ENCODE assay signal across 8 mouse cellular contexts in genomic region chr17:45548541-45549512, GRCm38 (mm10). TPM values are rescaled to one million over a fixed set of nuclear protein-coding genes. Genes with fewer than 3 reads are reported as not detected.
DNase-seq lines count a peak whose midpoint lies in the region; ATAC-seq and TF ChIP-seq lines count a peak whose summit lies in the region.

No protein-coding gene starts in this region.

- H3K27me3 ChIP-seq in heart, adult 2 months (ENCODE audit: control insufficient read depth, insufficient read depth, low read length) = peaks cover 27% of the 10 kb centered on the region
- peaks cover 6% of the 10 kb centered on the region for H3K27me3 ChIP-seq in CH12.LX (replicated peaks)
- H3K27me3 ChIP-seq in hindbrain, embryonic 14.5 days (ENCODE audit: control insufficient read depth, insufficient read depth, low read length) = peaks cover 31% of the 10 kb centered on the region
- H3K27me3 ChIP-seq in midbrain, embryonic 10.5 days (ENCODE audit: low read depth, poor library complexity, severe bottlenecking) = peaks cover 58% of the 10 kb centered on the region
- H3K27me3 ChIP-seq in thymus, adult 2 months (ENCODE audit: control insufficient read depth, insufficient read depth, low read length) = no peaks in the 10 kb centered on the region

- ATAC-seq in hindbrain, embryonic 14.5 days (ENCODE audit: low FRiP score) = peak; percentile 67

- peak; percentile 26 for TF ChIP-seq CTCF in heart, adult 2 months (IDR thresholded peaks at IDR 0.05)
- peak in 1 of 2 experiments; percentile 34; a peak in 2 of 4 replicates for TF ChIP-seq CTCF in CH12.LX (conservative IDR thresholded peaks at IDR 0.05 in 1 of 2, IDR thresholded peaks at IDR 0.05 in 1 of 2; ENCODE audit: low read depth in 2 of 2, low read length in 2 of 2)
- no peak for TF ChIP-seq CTCF in thymus, adult 2 months (IDR thresholded peaks at IDR 0.05; ENCODE audit: borderline replicate concordance, control insufficient read depth, extremely low read depth, insufficient read depth, low read length, poor library complexity)

- H3K79me2 ChIP-seq in heart, adult 2 months (replicated peaks; ENCODE audit: control insufficient read depth, insufficient read depth, low read length) = no peaks in the 10 kb centered on the region
- H3K79me2 ChIP-seq in CH12.LX (replicated peaks; ENCODE audit: control insufficient read depth, extremely low read depth, insufficient read depth, poor library complexity, severe bottlenecking) = no peaks in the 10 kb centered on the region

- TF ChIP-seq RAD21 in CH12.LX (IDR thresholded peaks at IDR 0.05; ENCODE audit: low read depth, low read length) = no peak

- no peak for TF ChIP-seq EP300 in heart, adult 2 months (IDR thresholded peaks at IDR 0.05; ENCODE audit: insufficient read depth, low read depth, low read length)
- TF ChIP-seq EP300 in CH12.LX (IDR thresholded peaks at IDR 0.05; ENCODE audit: low read length) = no peak

- TF ChIP-seq POLR2A in heart, adult 2 months (IDR thresholded peaks at IDR 0.05; ENCODE audit: insufficient read depth, low read depth, low read length) = no peak
- TF ChIP-seq POLR2A in CH12.LX (IDR thresholded peaks at IDR 0.05; ENCODE audit: low read depth, low read length) = no peak
- no peak for TF ChIP-seq POLR2A in thymus, adult 2 months (IDR thresholded peaks at IDR 0.05; ENCODE audit: control insufficient read depth, extremely low read depth, insufficient read depth, low read length, poor library complexity)

- WGBS in heart, adult 2 months = 5% methylated on average over 52 of the region's 68 CpGs
- 3% methylated on average over 43 of the region's 68 CpGs for WGBS in hindbrain, embryonic 14.5 days
- 2% methylated on average over 52 of the region's 68 CpGs for WGBS in midbrain, embryonic 10.5 days
- WGBS in thymus, adult 2 months = 5% methylated on average over 60 of the region's 68 CpGs

- no peak for DNase-seq in heart, adult 2 months
- no peak for DNase-seq in heart, adult 18-20 months
- peak; percentile 13 for DNase-seq in CH12.LX (ENCODE audit: extremely low read depth)
- DNase-seq in cerebellum, postnatal 25 days = peak; percentile 79 to 85
- peak; percentile 67 for DNase-seq in hindbrain, embryonic 14.5 days (ENCODE audit: low spot score)
- peak; percentile 75 for DNase-seq in midbrain, embryonic 10.5 days (ENCODE audit: low spot score)
- DNase-seq in thymus, adult 2 months = peak; percentile 63
- no peak for DNase-seq in adrenal gland, postnatal 4 days (ENCODE audit: low spot score in 2 of 2)

- H3K4me2 ChIP-seq in CH12.LX (ENCODE audit: insufficient read depth, low read depth, poor library complexity, severe bottlenecking) = no peak overlapping the region
- H3K4me2 ChIP-seq in hindbrain, embryonic 14.5 days (replicated peaks) = peak overlapping the region; percentile 59

- peak overlapping the region; percentile 46 for H3K4me3 ChIP-seq in heart, adult 2 months
- no peak overlapping the region for H3K4me3 ChIP-seq in CH12.LX (replicated peaks in 1 of 3; ENCODE audit: low read depth in 2 of 3, low read length in 2 of 3, poor library complexity in 1 of 3)
- peak overlapping the region; percentile 90 for H3K4me3 ChIP-seq in hindbrain, embryonic 14.5 days (replicated peaks; ENCODE audit: low read length)
- H3K4me3 ChIP-seq in midbrain, embryonic 10.5 days = peak overlapping the region; percentile 96
- peak overlapping the region; percentile 66 for H3K4me3 ChIP-seq in thymus, adult 2 months (ENCODE audit: control insufficient read depth, insufficient read depth, low read length)

- no peaks in the 10 kb centered on the region for H3K36me3 ChIP-seq in heart, adult 2 months (ENCODE audit: control insufficient read depth, insufficient read depth, low read length)
- H3K36me3 ChIP-seq in CH12.LX (replicated peaks in 1 of 2; ENCODE audit: control insufficient read depth in 1 of 2, insufficient read depth in 1 of 2, low read length in 1 of 2) = no peaks in the 10 kb centered on the region
- peaks cover 31% of the 10 kb centered on the region for H3K36me3 ChIP-seq in hindbrain, embryonic 14.5 days (replicated peaks; ENCODE audit: control insufficient read depth, insufficient read depth)
- H3K36me3 ChIP-seq in midbrain, embryonic 10.5 days = peaks cover 19% of the 10 kb centered on the region
- no peaks in the 10 kb centered on the region; the same call in 1 of the 2 replicates for H3K36me3 ChIP-seq in thymus, adult 2 months (ENCODE audit: control insufficient read depth, insufficient read depth, low read length)

- in situ Hi-C loops in CH12.LX (cut with MboI; ENCODE audit: low pct_ligation_motif_present, low pct_unique_long_range_greater_than_20kb, low sequenced_read_pairs) = no loop called here

- peaks cover 2% of the 10 kb centered on the region; the same call in 1 of the 2 replicates for H3K4me1 ChIP-seq in heart, adult 2 months (ENCODE audit: control insufficient read depth, insufficient read depth, low read length)
- peaks cover 20 to 37% of the 10 kb centered on the region in 2 experiments for H3K4me1 ChIP-seq in CH12.LX (ENCODE audit: control insufficient read depth in 1 of 2, insufficient read depth in 2 of 2)
- H3K4me1 ChIP-seq in hindbrain, embryonic 14.5 days (replicated peaks; ENCODE audit: control insufficient read depth, insufficient read depth, low read length) = peaks cover 37% of the 10 kb centered on the region
- H3K4me1 ChIP-seq in midbrain, embryonic 10.5 days = peaks cover 70% of the 10 kb centered on the region
- peaks cover 32% of the 10 kb centered on the region for H3K4me1 ChIP-seq in thymus, adult 2 months (replicated peaks; ENCODE audit: control insufficient read depth, insufficient read depth, low read length)

- peaks cover 2% of the 10 kb centered on the region for H3K9me3 ChIP-seq in CH12.LX (replicated peaks; ENCODE audit: low read length)
- H3K9me3 ChIP-seq in hindbrain, embryonic 14.5 days (ENCODE audit: control insufficient read depth, low read length) = no peaks in the 10 kb centered on the region
- no peaks in the 10 kb centered on the region for H3K9me3 ChIP-seq in midbrain, embryonic 10.5 days (replicated peaks)

- dilution Hi-C loops in CH12.LX (cut with MboI; ENCODE audit: extremely low pct_ligation_motif_present, extremely low pct_unique_long_range_greater_than_20kb, low sequenced_read_pairs) = no loop called here

- no peak overlapping the region for H3K27ac ChIP-seq in heart, adult 2 months
- no peak overlapping the region for H3K27ac ChIP-seq in CH12.LX (ENCODE audit: insufficient read depth, low read depth)
- H3K27ac ChIP-seq in hindbrain, embryonic 14.5 days = peak overlapping the region; percentile 95
- H3K27ac ChIP-seq in midbrain, embryonic 10.5 days (replicated peaks) = peak overlapping the region; percentile 99
- no peak overlapping the region for H3K27ac ChIP-seq in thymus, adult 2 months (ENCODE audit: control insufficient read depth, insufficient read depth, low read length)

- H3K9ac ChIP-seq in heart, adult 2 months (ENCODE audit: low read depth, low read length) = peak overlapping the region; percentile 31; the same call in 1 of the 2 replicates
- no peak overlapping the region for H3K9ac ChIP-seq in CH12.LX (ENCODE audit: insufficient read depth, low read depth)
- H3K9ac ChIP-seq in hindbrain, embryonic 14.5 days = peak overlapping the region; percentile 99

- intact Hi-C loops in heart, adult 2 months (cut with DNase I) = no loop called here

RNA-seq across cellular contexts. Expression of gene Tmem151b, which starts 0.7 kb away (rescaled TPM):
- total RNA-seq in heart, adult 2 months (2021) = under 1 TPM in 1 of 2 experiments, not detected in 1; 0.07 TPM
- polyA plus RNA-seq in heart, adult 2 months (2012; rRNA removed) = 0.04 and 0.06 TPM in 2 replicates
- under 1 TPM in 1 of 2 experiments, not detected in 1; 0.05 TPM for total RNA-seq in heart, adult 18-20 months (2021)
- 0.42 and 0.50 TPM in 2 replicates for total RNA-seq in CH12.LX (2012; rRNA removed)
- 0.12 and 0.30 TPM in 2 replicates for total RNA-seq in CH12.LX (2014; rRNA removed)
- polyA plus RNA-seq in CH12.LX (2012; ENCODE audit: insufficient read length, low read depth) = 0.53 and 0.72 TPM in 2 replicates
- 15.7 and 16.8 TPM in 2 replicates for polyA plus RNA-seq in hindbrain, embryonic 14.5 days (2014; fragmentation: Nextera tagmentation; extraction: Ambion mirVana)
- 7.0 and 10.2 TPM in 2 replicates for polyA plus RNA-seq in midbrain, embryonic 10.5 days (2016; fragmentation: Nextera tagmentation; extraction: Ambion mirVana)
- 44.6 and 65.5 TPM in 2 replicates for polyA plus RNA-seq in thymus, adult 2 months (2012; rRNA removed)
- 1 to 10 TPM; 1.7 to 3.7 TPM for total RNA-seq in adrenal gland, postnatal 4 days (2021)

RNA-seq across cellular contexts. Expression of gene Nfkbie, which starts 6.7 kb away (rescaled TPM):
- 1 to 10 TPM; 1.1 TPM for total RNA-seq in heart, adult 2 months (2021)
- 1.6 and 2.2 TPM in 2 replicates for polyA plus RNA-seq in heart, adult 2 months (2012; rRNA removed)
- 1 to 10 TPM; 1.2 to 3.1 TPM for total RNA-seq in heart, adult 18-20 months (2021)
- 91.5 and 136 TPM in 2 replicates for total RNA-seq in CH12.LX (2012; rRNA removed)
- total RNA-seq in CH12.LX (2014; rRNA removed) = 87.4 and 90.0 TPM in 2 replicates
- polyA plus RNA-seq in CH12.LX (2012; ENCODE audit: insufficient read length, low read depth) = 76.6 and 78.7 TPM in 2 replicates
- 4.3 and 4.7 TPM in 2 replicates for polyA plus RNA-seq in hindbrain, embryonic 14.5 days (2014; fragmentation: Nextera tagmentation; extraction: Ambion mirVana)
- polyA plus RNA-seq in midbrain, embryonic 10.5 days (2016; fragmentation: Nextera tagmentation; extraction: Ambion mirVana) = 8.6 and 9.2 TPM in 2 replicates
- 64.5 and 77.4 TPM in 2 replicates for polyA plus RNA-seq in thymus, adult 2 months (2012; rRNA removed)
- total RNA-seq in adrenal gland, postnatal 4 days (2021) = 1 to 10 TPM; 3.0 to 4.5 TPM

RNA-seq across cellular contexts. Expression of gene Slc35b2, which starts 14.8 kb away (rescaled TPM):
- total RNA-seq in heart, adult 2 months (2021) = 10 to 100 TPM; 23.4 to 24.0 TPM
- 45.1 and 49.2 TPM in 2 replicates for polyA plus RNA-seq in heart, adult 2 months (2012; rRNA removed)
- 10 to 100 TPM; 23.4 to 26.0 TPM for total RNA-seq in heart, adult 18-20 months (2021)
- total RNA-seq in CH12.LX (2012; rRNA removed) = 59.5 and 73.9 TPM in 2 replicates
- 89.3 and 101 TPM in 2 replicates for total RNA-seq in CH12.LX (2014; rRNA removed)
- polyA plus RNA-seq in CH12.LX (2012; ENCODE audit: insufficient read length, low read depth) = 54.1 and 57.2 TPM in 2 replicates
- 83.1 and 84.2 TPM in 2 replicates for polyA plus RNA-seq in hindbrain, embryonic 14.5 days (2014; fragmentation: Nextera tagmentation; extraction: Ambion mirVana)
- 122 and 124 TPM in 2 replicates for polyA plus RNA-seq in midbrain, embryonic 10.5 days (2016; fragmentation: Nextera tagmentation; extraction: Ambion mirVana)
- 135 and 137 TPM in 2 replicates for polyA plus RNA-seq in thymus, adult 2 months (2012; rRNA removed)
- 10 to 100 TPM; 69.2 to 71.8 TPM for total RNA-seq in adrenal gland, postnatal 4 days (2021)

RNA-seq across cellular contexts. Expression of gene Hsp90ab1, which starts 24.2 kb away (rescaled TPM):
- 1,000 to 10,000 TPM; 1,183 to 1,319 TPM for total RNA-seq in heart, adult 2 months (2021)
- 464 and 736 TPM in 2 replicates for polyA plus RNA-seq in heart, adult 2 months (2012; rRNA removed)
- total RNA-seq in heart, adult 18-20 months (2021) = 1,000 to 10,000 TPM; 1,354 to 1,581 TPM
- total RNA-seq in CH12.LX (2012; rRNA removed) = 1,180 and 1,205 TPM in 2 replicates
- total RNA-seq in CH12.LX (2014; rRNA removed) = 607 and 790 TPM in 2 replicates
- polyA plus RNA-seq in CH12.LX (2012; ENCODE audit: insufficient read length, low read depth) = 4,858 and 5,122 TPM in 2 replicates
- polyA plus RNA-seq in hindbrain, embryonic 14.5 days (2014; fragmentation: Nextera tagmentation; extraction: Ambion mirVana) = 1,324 and 1,355 TPM in 2 replicates
- polyA plus RNA-seq in midbrain, embryonic 10.5 days (2016; fragmentation: Nextera tagmentation; extraction: Ambion mirVana) = 1,780 and 2,044 TPM in 2 replicates
- 455 and 506 TPM in 2 replicates for polyA plus RNA-seq in thymus, adult 2 months (2012; rRNA removed)
- total RNA-seq in adrenal gland, postnatal 4 days (2021) = 1,000 to 10,000 TPM; 1,575 to 1,663 TPM

RNA-seq across cellular contexts. Expression of gene Tcte1, which starts 25.6 kb away (rescaled TPM):
- total RNA-seq in heart, adult 2 months (2021) = not detected
- 0.09 and 0.90 TPM in 2 replicates for polyA plus RNA-seq in heart, adult 2 months (2012; rRNA removed)
- not detected for total RNA-seq in heart, adult 18-20 months (2021)
- not detected in 2 replicates for total RNA-seq in CH12.LX (2012; rRNA removed)
- total RNA-seq in CH12.LX (2014; rRNA removed) = not detected in 2 replicates
- polyA plus RNA-seq in CH12.LX (2012; ENCODE audit: insufficient read length, low read depth) = not detected in 2 replicates
- 3.8 TPM in 2 replicates for polyA plus RNA-seq in hindbrain, embryonic 14.5 days (2014; fragmentation: Nextera tagmentation; extraction: Ambion mirVana)
- 1.4 and 1.7 TPM in 2 replicates for polyA plus RNA-seq in midbrain, embryonic 10.5 days (2016; fragmentation: Nextera tagmentation; extraction: Ambion mirVana)
- 0.87 and 1.2 TPM in 2 replicates for polyA plus RNA-seq in thymus, adult 2 months (2012; rRNA removed)
- not detected for total RNA-seq in adrenal gland, postnatal 4 days (2021)

Comparison
In these comparisons a context has a peak if more than half of its experiments do, and no peak if none do; other contexts are left out.
1. DNase-seq: peak in CH12.LX (single experiment), cerebellum, postnatal 25 days (2 of 2), hindbrain, embryonic 14.5 days (single experiment), midbrain, embryonic 10.5 days (single experiment) and thymus, adult 2 months (single experiment); none in heart, adult 2 months (0 of 2), heart, adult 18-20 months (0 of 2) and adrenal gland, postnatal 4 days (0 of 2).
2. H3K27ac ChIP-seq: peak in hindbrain, embryonic 14.5 days (single experiment) and midbrain, embryonic 10.5 days (single experiment); none in heart, adult 2 months (single experiment), CH12.LX (single experiment) and thymus, adult 2 months (single experiment).
3. H3K4me3 ChIP-seq: peak in heart, adult 2 months (single experiment), hindbrain, embryonic 14.5 days (single experiment), midbrain, embryonic 10.5 days (single experiment) and thymus, adult 2 months (single experiment); none in CH12.LX (0 of 3).